Mouse (Mus musculus) heart, embryonic 11.5 days (tissue): ENCODE results near the gene Ccdc189. TPM values are rescaled to one million over a fixed set of nuclear protein-coding genes. Genes with fewer than 3 reads are reported as not detected.

ENCODE experiments used
- ATAC-seq: fragments of 200-750 bp; cut with Nextera tagmentation; replicated peaks from 2 replicates; pipeline ENCODE4 v1.8.0; 2017; ENCODE audit warnings: moderate library complexity; ENCODE audit not compliant: insufficient number of reproducible peaks, low FRiP score, low TSS enrichment
- H3K27ac ChIP-seq: fragments of 300-500 bp; sonication (generic); 2 replicates; pipeline ENCODE4 v1.5.1; 2014; ENCODE audit warnings: mild to moderate bottlenecking, low read depth, low read length
- H3K27me3 ChIP-seq: fragments of 300-500 bp; sonication (generic); 2 replicates; pipeline ENCODE4 v1.6.1; 2014; ENCODE audit warnings: mild to moderate bottlenecking, low read length, mixed read lengths; ENCODE audit not compliant: control insufficient read depth, insufficient read depth
- H3K36me3 ChIP-seq: fragments of 300-500 bp; sonication (generic); 2 replicates; pipeline ENCODE4 v1.6.1; 2014; ENCODE audit warnings: mild to moderate bottlenecking, low read length, moderate library complexity, mixed read lengths; ENCODE audit not compliant: control insufficient read depth, insufficient read depth
- H3K4me1 ChIP-seq: fragments of 300-500 bp; sonication (generic); 2 replicates; pipeline ENCODE4 v1.6.1; 2014; ENCODE audit warnings: low read length; ENCODE audit not compliant: control insufficient read depth, insufficient read depth
- H3K4me2 ChIP-seq: fragments of 300-500 bp; sonication (generic); 2 replicates; pipeline ENCODE4 v1.6.1; 2014; ENCODE audit warnings: mild to moderate bottlenecking, moderate library complexity
- H3K4me3 ChIP-seq: fragments of 300-500 bp; sonication (generic); 2 replicates; pipeline ENCODE4 v1.5.1; 2014; ENCODE audit warnings: low read depth, low read length
- H3K9ac ChIP-seq: fragments of 300-500 bp; sonication (generic); 2 replicates; pipeline ENCODE4 v1.6.1; 2014; ENCODE audit warnings: mild to moderate bottlenecking, low read depth, low read length, moderate library complexity
- H3K9me3 ChIP-seq: fragments of 300-500 bp; sonication (generic); replicated peaks from 2 replicates; pipeline ENCODE4 v1.6.1; 2016; ENCODE audit warnings: low read length; ENCODE audit not compliant: control insufficient read depth
- WGBS: fragments of 180-500 bp; shearing (Covaris S2); extraction: QIAGEN DNeasy Blood & Tissue Kit; methylation state at CpG from one replicate; pipeline ENCODE4 v1.1.7; 2014; ENCODE audit not compliant: insufficient replicate concordance; 5-methylcytosine and 5-hydroxymethylcytosine counted together
- polyA plus RNA-seq: library from polyadenylated mRNA; unstranded; fragments of >200 nt; fragmentation: Nextera tagmentation; extraction: Ambion mirVana; gene quantifications from 2 replicates; pipeline ENCODE4 v1.2.1, GENCODE M21; 2014

The Ccdc189 gene
- polyA plus RNA-seq, 1 experiment from 2014 or later = 8.7 TPM

DNA sequence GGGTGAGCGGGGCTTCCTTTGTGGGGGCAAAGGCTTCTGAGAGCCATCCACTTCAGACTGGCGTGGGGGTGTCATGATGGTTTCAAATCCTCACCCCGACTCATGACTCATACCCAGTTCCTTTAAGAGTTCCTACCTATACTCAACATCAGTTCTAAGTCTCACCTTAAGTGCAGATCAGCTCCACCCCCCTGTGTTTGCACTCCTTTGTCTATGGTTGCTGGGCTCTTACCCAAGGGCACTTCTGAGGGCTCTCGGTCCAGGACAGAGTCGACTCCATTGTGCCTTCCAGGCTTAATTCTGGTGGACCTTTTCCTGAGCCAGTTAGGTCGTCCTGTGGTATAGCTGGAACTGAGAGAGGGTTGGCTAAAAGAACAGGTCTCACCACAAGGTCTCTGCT, 18.8 kb upstream of the Ccdc189 start:
- Histone ChIP-seq H3K4me3 (no peak overlapping the region), H3K27ac (no peak overlapping the region), H3K36me3 (peaks cover 52% of the 10 kb centered on the region), H3K4me1 (no peaks in the 10 kb centered on the region), H3K27me3 (no peaks in the 10 kb centered on the region), H3K9me3 (peaks cover 18% of the 10 kb centered on the region), H3K4me2 (no peak overlapping the region), H3K9ac (no peak overlapping the region)
- 81% methylated on average over 6 of the region's 6 CpGs for WGBS
- ATAC-seq = no peak

DNA sequence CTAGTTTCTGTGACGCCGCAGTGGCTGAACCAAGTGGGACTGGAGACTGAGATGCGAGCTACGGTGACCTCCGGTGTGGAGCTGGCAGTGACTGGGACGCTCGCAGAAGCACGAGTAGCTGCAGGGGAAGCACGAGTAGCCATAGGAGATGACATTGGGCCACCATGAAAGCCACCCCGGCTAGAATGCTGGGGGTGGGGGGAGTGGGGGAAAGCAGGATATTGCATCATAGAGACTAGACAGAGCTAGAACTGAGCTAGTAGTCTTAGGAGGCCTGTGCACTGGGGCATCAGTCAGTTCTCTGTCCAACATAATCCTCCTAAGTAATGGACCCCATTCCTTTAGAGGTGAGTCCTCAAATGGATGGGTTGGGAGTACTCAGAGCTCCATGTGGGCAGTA, 15.9 kb upstream of the Ccdc189 start:
- Histone ChIP-seq H3K4me3 (no peak overlapping the region), H3K27ac (no peak overlapping the region), H3K4me1 (no peaks in the 10 kb centered on the region), H3K9ac (no peak overlapping the region), H3K27me3 (no peaks in the 10 kb centered on the region), H3K9me3 (no peaks in the 10 kb centered on the region), H3K4me2 (no peak overlapping the region), H3K36me3 (peaks cover 41% of the 10 kb centered on the region)
- ATAC-seq = no peak
- WGBS = 85% methylated on average over 10 of the region's 10 CpGs

DNA sequence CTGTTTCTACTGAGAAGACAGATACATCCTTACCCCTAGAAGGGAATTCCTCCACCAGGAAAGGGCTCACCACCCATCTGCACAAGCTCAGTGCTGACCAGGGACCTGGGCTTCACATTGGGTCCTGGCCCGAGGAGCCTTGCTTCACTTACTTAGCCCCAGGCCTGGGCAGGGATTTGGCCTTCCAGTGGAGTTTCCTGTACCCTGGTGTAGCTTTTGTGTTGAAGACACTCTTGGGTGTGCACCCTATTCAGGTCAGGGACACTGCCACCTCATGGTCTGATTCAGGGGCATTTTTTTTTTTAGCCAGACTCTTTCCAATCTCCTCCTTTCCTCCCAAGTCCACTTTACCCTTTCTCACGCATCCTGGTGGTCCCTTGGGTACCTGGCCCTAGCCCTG, 14.5 kb upstream of the Ccdc189 start:
- H3K27me3 ChIP-seq = no peaks in the 10 kb centered on the region
- H3K27ac ChIP-seq = no peak overlapping the region
- H3K4me1 ChIP-seq = no peaks in the 10 kb centered on the region
- H3K9ac ChIP-seq = no peak overlapping the region
- no peak overlapping the region for H3K4me3 ChIP-seq
- H3K4me2 ChIP-seq = no peak overlapping the region
- ATAC-seq = no peak
- 84% methylated on average over 2 of the region's 2 CpGs for WGBS
- peaks cover 42% of the 10 kb centered on the region for H3K36me3 ChIP-seq
- no peaks in the 10 kb centered on the region for H3K9me3 ChIP-seq

DNA sequence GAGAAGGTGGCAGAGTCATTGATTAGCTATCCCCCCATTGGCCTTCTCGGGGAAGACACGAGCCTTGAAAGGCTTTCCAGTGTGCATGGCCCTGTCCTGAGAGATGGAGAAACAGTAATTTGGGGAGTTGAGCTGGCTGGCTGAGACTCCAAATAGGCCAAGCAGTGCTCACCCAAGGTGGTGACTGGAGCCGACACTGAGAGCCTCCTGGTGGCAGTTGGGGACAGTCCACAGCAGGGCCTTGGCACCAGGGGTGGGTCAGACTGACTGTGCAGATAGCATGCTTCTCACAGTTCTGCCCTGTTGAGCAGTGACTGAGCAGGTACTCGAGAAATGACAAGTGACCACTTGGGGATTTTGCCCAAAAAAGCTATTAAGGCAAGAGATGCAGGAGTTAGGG, 13.3 kb upstream of the Ccdc189 start:
- Histone ChIP-seq H3K4me3 (no peak overlapping the region), H3K9ac (no peak overlapping the region)

DNA sequence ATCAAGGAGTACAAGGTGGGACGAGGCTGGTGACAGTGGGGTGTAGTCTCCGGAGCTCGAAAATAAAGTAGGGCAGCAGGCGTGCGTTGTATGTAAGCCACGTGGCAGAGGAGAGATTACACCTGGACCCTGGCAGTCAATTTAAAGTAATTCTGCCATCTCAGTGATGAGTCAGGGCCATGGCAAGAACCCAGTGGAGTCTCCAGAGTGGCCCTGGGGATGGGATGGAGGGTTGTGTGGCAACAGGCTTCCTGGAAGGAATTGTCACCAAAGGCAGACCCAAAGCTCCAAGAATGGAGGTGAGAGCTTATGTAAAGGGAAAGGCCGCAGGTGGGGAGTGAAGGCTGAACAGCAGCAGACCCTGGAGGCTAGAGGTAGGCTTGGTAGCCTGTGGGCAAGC, 12.2 kb upstream of the Ccdc189 start:
- Histone ChIP-seq H3K9ac (no peak overlapping the region), H3K27ac (no peak overlapping the region), H3K4me3 (no peak overlapping the region), H3K9me3 (no peaks in the 10 kb centered on the region), H3K36me3 (peaks cover 61% of the 10 kb centered on the region), H3K27me3 (no peaks in the 10 kb centered on the region), H3K4me2 (no peak overlapping the region), H3K4me1 (no peaks in the 10 kb centered on the region)
- 95% methylated on average over 7 of the region's 7 CpGs for WGBS
- ATAC-seq = no peak

More for the DNA sequence above, 13.3 kb upstream of the Ccdc189 start:
- Histone ChIP-seq H3K36me3 (peaks cover 53% of the 10 kb centered on the region), H3K4me1 (no peaks in the 10 kb centered on the region), H3K27me3 (no peaks in the 10 kb centered on the region), H3K9me3 (no peaks in the 10 kb centered on the region), H3K27ac (no peak overlapping the region), H3K4me2 (no peak overlapping the region)
- WGBS = 79% methylated on average over 4 of the region's 4 CpGs
- ATAC-seq = no peak

DNA sequence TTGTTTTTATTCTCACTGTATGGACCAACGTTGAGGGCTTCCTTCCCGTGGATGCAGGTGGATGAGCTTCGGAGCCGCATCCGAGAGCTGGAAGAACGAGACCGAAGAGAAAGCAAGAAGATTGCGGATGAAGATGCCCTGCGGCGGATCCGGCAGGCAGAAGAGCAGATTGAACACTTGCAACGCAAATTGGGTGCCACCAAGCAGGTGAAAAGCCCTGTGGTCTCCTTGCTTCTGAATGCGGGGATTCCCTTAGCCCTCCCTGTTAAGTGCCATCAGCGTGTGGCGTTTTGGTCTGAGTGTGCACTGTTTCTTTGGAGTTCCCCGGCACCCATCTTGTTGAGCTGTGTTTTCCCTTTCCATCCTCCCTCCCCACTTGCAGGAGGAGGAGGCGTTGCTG, 8.4 kb upstream of the Ccdc189 start:
- Histone ChIP-seq H3K27me3 (no peaks in the 10 kb centered on the region), H3K4me3 (no peak overlapping the region), H3K9me3 (no peaks in the 10 kb centered on the region), H3K27ac (no peak overlapping the region), H3K9ac (no peak overlapping the region), H3K4me1 (no peaks in the 10 kb centered on the region), H3K4me2 (no peak overlapping the region), H3K36me3 (peaks cover 77% of the 10 kb centered on the region)
- 93% methylated on average over 17 of the region's 17 CpGs for WGBS
- ATAC-seq = no peak

DNA sequence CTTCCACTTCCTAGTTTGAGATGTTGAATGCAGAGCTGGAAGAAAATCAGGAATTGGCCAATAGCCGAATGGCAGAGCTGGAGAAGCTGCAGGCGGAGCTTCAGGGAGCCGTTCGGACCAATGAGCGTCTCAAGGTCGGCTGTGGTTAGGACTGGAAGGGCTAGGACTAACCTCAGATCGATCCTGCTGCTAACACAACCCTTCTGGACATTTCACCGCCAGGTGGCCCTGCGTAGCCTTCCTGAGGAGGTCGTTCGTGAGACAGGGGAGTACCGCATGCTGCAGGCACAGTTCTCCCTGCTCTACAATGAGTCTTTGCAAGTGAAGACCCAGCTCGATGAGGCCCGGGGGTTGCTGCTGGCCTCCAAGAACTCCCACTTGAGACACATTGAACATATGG, 4.2 kb upstream of the Ccdc189 start:
- Histone ChIP-seq H3K27ac (no peak overlapping the region), H3K4me1 (peaks cover 8% of the 10 kb centered on the region), H3K36me3 (peaks cover 62% of the 10 kb centered on the region), H3K9ac (no peak overlapping the region), H3K4me2 (no peak overlapping the region), H3K4me3 (no peak overlapping the region), H3K27me3 (no peaks in the 10 kb centered on the region), H3K9me3 (no peaks in the 10 kb centered on the region)
- ATAC-seq = no peak
- WGBS = 87% methylated on average over 14 of the region's 14 CpGs

DNA sequence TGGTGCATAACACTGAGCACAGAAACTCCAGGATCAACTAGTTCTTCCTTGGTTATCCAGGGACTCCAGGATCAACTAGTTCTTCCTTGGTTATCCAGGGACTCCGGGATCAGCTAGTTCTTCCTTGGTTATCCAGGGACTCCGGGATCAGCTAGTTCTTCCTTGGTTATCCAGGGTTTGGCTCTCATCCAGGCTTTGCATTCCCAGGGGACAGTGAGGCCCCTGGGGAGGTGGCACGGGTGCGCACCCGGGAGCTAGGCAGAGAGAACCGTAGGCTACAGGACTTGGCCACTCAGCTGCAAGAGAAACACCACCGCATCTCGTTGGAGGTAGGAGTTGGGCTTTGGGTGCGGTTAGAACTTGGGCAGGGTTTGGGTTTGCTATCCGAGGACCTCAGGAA, 2.7 kb upstream of the Ccdc189 start:
- H3K9me3 ChIP-seq = no peaks in the 10 kb centered on the region
- no peaks in the 10 kb centered on the region for H3K27me3 ChIP-seq
- no peak overlapping the region for H3K9ac ChIP-seq
- H3K36me3 ChIP-seq = peaks cover 49% of the 10 kb centered on the region
- H3K4me2 ChIP-seq = no peak overlapping the region
- no peak overlapping the region for H3K4me3 ChIP-seq
- no peak overlapping the region for H3K27ac ChIP-seq
- ATAC-seq = no peak
- H3K4me1 ChIP-seq = peaks cover 12% of the 10 kb centered on the region
- 89% methylated on average over 10 of the region's 10 CpGs for WGBS

DNA sequence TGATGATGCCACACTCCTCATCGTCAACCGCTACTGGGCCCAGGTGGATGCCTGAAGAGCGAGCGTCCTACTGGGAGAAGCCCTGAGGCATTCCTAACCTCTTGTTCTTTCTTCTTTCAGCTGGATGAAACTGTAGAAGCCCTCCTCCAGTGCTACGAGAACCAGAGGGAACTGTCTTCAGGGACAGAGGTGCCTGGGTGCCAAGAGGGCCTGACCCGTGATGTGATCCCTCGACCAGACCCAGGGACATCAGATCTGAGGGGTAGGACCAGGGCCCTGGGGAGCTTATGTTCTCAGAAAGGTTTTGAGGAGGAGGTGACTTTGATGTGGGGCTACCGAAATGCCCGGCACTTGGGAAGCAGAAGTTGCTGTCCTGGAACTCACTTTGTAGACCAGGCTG, 1.2 kb upstream of the Ccdc189 start:
- Histone ChIP-seq H3K27ac (no peak overlapping the region), H3K27me3 (no peaks in the 10 kb centered on the region), H3K9ac (peak overlapping the region; percentile 91), H3K4me1 (peaks cover 12% of the 10 kb centered on the region), H3K4me2 (peak overlapping the region; percentile 81), H3K4me3 (peak overlapping the region; percentile 93), H3K36me3 (peaks cover 36% of the 10 kb centered on the region), H3K9me3 (no peaks in the 10 kb centered on the region)
- 85% methylated on average over 9 of the region's 9 CpGs for WGBS
- ATAC-seq = no peak
